Mouse (Mus musculus) kidney, adult 11 months (tissue): Measurements from ENCODE around the gene Setd4.

Experiments used
- DNase-seq: peaks from one replicate; pipeline ENCODE4 v3.0.0; 2022

Setd4 gene

DNA sequence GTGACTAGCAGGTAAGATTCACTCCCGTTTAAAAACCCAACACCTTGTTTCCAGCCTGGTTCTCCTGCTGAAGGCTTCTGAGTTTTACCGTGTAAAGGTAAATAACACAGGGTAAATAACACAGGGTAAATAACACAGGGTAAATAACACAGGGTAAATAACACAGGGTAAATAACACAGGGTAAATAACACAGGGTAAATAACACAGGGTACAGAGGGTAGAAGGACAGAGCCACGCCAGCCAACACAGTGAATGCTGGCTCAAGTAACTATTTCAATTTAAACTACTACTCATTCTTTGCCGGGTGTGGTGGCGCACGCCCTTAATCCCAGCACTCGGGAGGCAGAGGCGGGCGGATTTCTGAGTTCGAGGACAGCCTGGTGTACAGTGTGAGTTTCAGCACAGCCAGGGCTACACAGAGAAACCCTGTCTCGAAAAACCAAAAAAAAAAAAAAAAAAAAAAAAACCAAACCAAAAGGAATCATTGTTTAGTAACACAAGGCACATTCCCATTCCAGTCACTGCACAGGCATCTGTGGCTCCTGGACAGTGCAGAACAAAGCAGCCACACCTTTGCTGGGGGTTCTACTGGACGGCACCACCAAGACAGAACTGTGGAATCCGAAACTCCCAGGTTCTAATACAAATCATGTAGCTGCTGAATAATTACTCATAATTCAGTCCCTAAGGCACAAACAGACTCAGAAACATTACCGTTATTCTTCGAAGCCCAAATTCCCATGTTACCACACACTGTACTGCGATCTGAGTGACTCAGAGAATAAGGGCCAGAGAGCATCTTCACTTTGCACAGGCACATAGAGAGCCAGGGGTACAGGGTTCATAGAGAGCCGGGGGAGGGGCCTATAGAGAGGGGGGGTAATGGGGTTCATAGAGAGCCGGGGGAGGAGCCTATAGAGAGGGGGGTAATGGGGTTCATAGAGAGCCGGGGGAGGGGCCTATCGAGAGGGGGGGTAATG lies 12.1 kb downstream of the Setd4 start:
- no peak for DNase-seq

DNA sequence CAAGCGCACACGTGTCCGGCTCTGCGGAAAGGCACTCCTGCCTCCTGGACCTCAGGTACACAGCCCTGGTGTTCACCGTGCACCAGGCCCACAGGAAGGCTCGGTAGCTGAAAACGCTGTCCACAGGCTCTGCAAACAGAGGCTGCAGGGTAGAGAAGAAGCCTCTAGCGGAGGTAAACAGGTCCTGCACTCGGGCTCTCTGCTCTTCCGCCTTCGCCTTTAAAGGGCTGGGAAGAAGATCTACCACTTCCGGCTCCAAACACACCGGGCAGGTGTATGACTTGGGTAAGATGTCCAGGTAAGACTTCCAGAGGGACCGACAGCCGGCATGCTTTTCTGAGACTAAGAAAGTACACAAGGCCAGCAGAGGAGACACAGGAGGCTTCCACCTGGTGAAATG lies 12.9 kb downstream of the Setd4 start:
- DNase-seq: no peak

GRCm38 (mm10) chr16:93588281-93588680 lies 15.6 kb downstream of the Setd4 start:
- no peak for DNase-seq

DNA sequence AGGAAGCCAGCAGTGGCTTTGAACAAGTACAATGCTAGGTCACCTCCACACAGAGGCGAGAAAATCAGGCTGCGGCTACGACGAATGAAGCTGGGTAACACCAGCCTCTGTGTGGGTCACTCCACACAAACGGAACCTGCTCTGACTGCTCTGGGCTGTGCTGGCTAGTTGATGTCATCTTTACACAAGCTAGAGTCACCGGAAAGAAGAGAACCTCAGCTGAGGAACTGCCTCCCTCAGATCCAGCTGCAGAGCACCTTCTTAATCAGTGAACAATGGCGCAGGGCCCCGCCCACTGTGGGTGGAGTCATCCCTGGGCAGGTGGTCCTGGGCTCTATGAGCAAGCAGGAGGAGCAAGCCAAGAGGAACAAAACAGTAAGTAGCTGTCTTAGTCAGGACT lies 17.5 kb downstream of the Setd4 start:
- no peak for DNase-seq

DNA sequence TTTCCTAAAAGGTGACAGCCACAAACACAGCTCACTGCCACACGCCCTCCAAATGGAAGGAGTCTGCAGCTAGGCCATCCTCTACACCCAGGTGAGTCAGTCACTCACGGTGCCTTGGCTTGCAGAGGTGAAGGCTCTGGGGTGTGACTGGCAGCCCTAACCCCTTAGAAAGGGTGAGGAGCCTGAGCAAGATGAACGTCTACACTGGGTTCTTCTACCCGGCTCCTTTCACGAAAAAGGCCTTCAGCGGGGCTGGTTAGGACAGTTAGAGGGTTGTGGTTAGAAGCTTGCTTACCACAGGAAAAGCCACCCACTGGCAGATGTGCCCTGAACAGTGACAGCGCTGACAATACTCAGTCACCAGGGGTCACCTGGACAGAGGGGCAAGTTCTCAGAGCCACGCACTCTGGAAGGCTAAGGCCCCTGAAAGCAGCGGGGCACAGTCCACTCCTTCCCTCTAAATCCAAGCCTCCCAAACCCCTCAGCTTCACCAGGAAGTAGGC lies 18.1 kb downstream of the Setd4 start:
- DNase-seq: no peak

GRCm38 (mm10) chr16:93584976-93585702 lies 18.7 kb downstream of the Setd4 start:
- DNase-seq: no peak

- DNase-seq: no peak
Observed at GRCm38 (mm10) chr16:93581125-93581524, 22.7 kb downstream of the Setd4 start.

DNA sequence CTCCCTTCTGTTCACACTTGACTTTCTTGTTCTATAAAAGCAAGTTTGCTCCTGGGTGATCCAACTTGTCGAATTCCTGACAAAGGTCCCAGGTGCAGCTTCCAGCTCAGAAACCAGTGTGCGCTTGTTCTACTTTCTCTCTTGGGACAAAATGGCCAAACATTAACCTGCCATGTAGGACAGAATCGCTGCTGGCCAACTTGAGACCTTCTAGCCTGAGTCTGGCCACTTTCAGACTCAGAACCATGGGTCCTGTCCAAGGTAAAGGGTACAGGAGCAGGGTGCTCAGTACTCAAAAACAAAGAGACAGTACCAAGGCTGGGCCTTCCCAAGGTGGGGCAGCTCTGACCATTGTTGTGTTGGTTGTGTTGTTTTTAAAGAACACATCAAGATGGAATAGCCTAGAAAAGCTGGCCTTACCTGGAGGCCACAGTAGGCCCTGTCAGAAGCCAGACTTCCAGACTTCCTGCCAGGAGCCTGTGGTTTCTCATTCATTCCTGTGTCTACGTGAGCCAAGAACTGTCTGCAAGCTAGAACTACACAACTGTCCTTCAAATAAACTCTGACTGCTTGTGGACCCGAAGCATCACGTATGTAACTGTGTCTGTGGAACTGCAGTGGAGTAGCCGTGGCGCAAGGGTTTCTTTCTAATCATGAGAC lies 25.4 kb downstream of the Setd4 start:
- DNase-seq: peak; percentile 56

DNA sequence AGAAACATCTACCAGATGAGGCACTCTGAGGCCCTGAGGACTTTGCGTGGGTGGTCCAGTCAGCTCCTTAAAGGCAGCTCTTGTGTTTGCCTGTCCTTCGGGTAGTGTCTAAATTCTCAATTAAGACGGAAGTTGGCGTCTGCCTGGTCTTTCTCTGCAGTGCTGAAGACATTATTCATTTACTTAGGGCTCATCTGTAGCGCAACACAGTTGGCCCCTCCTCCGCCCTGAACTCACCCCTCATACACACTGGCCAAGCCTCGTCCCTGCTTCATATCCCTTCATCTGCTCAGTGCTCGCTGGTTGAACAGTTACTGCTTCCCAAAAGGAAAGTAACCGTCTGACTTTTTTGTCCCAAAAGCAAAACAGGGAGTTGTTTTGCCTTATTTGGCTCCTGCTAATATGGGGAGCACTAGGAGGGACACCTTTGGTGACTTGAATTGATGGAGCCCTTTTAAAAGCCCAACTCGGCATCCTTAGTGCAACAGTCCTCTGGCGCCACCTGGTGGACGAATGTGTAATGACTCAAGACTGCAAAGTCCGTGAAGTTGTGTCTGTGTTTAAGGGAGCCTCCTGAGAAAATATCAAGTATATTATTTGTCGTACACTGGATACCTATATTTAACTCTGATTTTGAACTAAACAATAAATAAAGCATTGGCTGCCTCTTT lies 27.3 kb downstream of the Setd4 start:
- DNase-seq: peak; percentile 48

DNA sequence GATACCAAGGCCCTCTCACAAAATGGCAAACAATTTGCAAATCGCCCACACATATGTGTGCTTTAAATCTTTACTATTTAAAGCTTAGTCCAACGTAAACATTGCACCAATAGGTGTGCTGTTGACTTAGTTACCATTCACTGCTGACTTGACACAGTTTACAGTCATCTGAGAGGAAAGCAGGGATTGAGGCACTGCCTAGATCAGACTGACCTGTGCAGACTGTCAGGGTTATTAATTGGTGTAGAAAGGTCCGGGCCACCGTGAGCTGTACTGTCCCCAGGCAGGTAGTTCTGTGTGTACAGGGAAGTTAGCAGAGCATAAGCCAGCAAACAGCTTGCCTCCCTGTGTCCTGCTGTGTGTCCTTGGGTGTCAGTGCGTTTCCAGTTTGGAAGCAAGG lies 28.3 kb downstream of the Setd4 start:
- no peak for DNase-seq

GRCm38 (mm10) chr16:93574521-93575191 lies 29.2 kb downstream of the Setd4 start:
- no peak for DNase-seq

GRCm38 (mm10) chr16:93573434-93573833 lies 30.4 kb downstream of the Setd4 start:
- DNase-seq: no peak

GRCm38 (mm10) chr16:93572383-93572782 lies 31.5 kb downstream of the Setd4 start:
- no peak for DNase-seq

GRCm38 (mm10) chr16:93558499-93558898 lies 45.4 kb downstream of the Setd4 start:
- DNase-seq: no peak

DNA sequence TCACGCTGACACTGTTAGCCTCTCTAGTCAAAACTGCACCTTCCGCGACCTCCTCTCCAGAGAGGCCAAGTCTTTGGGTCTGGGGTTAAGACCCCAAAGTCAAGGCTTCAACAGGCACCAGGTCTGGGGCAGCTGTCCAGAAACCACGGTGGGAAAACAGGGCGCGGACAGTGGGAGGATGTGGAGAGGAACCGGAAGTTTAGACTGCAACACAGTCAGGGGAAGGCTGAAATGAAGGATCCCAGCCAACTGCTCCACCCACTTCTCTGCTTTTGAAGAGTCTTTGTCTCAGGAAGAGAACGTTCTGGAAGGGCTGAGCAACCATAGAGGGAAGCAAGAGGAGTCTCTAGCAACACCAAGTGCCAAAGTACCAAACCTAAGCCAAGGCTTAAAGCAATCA lies 46.2 kb downstream of the Setd4 start:
- no peak for DNase-seq

DNA sequence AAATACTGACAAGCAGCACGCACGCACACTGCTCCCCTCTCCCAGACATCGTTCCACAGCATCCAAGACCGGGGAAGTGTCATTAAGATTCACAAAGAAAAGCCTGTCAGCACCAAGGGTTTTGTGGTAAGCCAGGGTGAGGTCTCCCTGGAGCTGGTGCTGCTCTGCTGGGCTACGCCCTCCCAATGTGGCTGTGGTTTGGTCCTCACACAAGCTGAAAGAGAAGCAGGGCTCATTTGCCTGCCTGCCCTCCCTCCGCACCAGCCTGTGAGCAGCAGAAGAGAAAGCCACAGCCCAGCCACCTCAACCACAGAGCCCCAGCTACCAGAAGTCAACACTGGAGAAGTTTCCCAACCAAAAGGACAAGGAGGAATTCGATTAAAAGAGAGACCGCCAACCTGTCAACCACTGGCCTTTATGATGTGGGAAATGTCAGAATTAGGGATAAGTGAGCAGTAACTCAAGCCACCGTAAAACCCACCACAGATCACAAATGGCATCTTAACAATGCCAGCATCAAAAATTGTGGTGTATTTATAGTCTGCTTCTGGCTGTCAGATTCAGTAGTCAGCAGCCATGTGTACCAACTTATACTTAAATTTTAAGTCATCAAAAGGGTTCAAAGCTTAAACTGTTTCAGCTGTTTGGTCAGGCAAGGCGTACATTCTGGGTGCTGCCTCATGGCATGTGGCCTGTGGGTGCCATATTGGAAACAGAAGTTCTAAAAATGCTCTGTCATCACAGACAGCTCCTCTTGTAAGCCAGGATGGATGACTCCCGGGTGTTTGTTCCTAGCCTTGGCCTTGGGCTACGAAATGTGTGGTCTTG lies 51.0 kb downstream of the Setd4 start:
- no peak for DNase-seq

DNA sequence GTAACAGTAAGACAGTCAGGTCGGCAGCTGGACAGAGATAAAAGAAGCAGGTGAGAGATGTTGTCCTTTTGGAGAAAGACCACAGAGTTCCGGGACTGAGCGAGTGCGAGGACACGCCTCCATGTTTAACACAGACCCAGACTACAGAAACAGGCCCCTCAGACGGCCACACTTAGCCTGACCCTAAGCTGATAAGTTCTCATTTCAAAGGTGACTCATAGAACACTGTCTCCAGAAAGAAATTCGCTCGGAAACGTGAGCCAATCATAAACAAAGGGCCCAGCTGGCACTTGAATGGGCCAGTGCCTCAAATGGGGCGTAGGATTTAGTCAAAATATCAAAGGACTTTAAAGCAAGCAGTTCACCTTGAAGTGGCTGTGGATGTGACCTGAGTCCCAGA lies 54.6 kb downstream of the Setd4 start:
- DNase-seq: no peak

- DNase-seq: no peak
Observed at GRCm38 (mm10) chr16:93548045-93548444, 55.8 kb downstream of the Setd4 start.

GRCm38 (mm10) chr16:93547122-93547521 lies 56.7 kb downstream of the Setd4 start:
- no peak for DNase-seq

DNA sequence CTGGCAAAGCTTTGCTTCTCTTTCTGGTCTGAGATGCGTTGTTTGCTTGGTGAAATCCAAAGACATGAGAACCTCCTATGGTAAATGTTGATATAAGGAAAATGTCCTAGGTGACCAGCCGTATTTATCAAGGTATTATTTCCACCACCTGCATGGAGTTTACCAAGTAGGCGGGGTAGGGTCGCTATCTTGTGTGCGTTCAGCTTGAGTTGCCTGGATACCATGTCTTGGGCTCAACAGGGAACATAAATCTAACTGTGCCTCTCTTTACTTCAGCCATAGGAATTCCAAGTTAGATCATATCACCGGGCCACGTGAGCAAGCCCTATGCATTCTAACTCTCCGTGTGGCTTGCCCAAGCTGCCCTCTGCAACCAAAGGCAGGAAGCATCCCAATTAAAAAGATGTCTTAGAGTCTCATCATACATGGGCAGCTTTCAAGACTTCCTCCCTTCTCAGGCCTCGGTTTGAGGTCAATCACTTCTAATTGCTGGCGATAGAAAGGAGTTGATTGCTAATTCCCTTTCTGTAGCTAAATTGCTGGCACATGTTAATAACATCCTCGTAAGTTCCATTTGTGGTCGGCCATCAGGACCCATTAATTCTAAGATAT lies 57.4 kb downstream of the Setd4 start:
- DNase-seq: no peak

GRCm38 (mm10) chr16:93544931-93545330 lies 58.9 kb downstream of the Setd4 start:
- no peak for DNase-seq
